Mouse (Mus musculus): ENCODE data around the gene Wdr48.

Wdr48 gene

GRCm38 (mm10) chr9:119919858-119920257 is 25.2 kb downstream of the Wdr48 start:
- in situ Hi-C loops (cut with MboI, MseI), result loop anchor here in 1 of 2 experiments (10.0 kb wide), 1 partner anchor 1575 kb away; the partner anchor contains the start of gene Cck

DNA sequence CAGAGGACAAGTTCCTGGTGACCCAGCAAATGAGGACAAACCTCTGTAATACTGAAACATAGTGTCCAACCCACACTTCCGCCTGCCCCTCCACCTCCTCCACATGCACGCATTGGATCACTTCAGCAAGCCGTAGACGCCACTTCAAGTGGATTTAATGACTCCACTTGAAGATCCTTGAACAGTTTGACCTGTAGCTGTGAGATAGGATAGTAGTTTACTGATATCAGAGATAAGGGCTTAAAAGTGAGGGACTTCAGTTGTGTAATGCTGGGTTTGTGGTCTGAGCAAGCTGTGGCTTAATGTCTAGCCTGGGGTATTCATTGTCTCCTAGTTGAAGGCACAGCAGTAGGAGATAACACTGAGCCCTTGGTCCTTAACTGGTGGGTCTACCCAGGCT is 28.8 kb downstream of the Wdr48 start:
- in situ Hi-C loops (cut with MboI, MseI), result loop anchor here in 1 of 2 experiments (10.0 kb wide), 1 partner anchor 1571 kb away; the partner anchor contains the start of gene Cck

GRCm38 (mm10) chr9:119925120-119925657 is 30.5 kb downstream of the Wdr48 start:
- in situ Hi-C loops (cut with MboI, MseI), result loop anchor here (10.0 to 25.0 kb wide), 2 partner anchors 1570 to 1888 kb away; partner anchors contain the start of genes Azi2 (in 1 of the 2) and Cck (in 1 of the 2)

DNA sequence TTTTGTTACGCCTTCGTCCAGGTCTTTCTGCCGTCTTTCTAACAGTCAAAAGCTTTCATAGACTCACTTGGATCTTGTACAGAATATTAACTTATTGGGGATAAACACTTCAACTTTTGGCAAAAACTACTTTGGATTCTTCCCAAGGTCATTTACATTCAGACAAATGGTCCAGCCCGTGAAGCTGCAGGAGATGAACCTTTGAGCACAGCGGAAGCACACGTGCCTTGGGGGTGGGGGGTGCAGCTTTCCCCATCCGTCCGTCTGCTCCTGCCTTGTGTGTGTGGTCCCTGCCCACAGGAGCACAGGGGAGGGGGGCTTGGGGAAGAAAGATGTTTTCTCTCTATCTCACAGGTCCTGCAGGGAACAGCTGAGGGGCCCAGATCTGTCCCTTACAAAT is 31.1 kb downstream of the Wdr48 start:
- in situ Hi-C loops (cut with MboI, MseI), result loop anchor here (10.0 to 25.0 kb wide), 2 partner anchors 1569 to 1888 kb away; partner anchors contain the start of genes Azi2 (in 1 of the 2) and Cck (in 1 of the 2)

DNA sequence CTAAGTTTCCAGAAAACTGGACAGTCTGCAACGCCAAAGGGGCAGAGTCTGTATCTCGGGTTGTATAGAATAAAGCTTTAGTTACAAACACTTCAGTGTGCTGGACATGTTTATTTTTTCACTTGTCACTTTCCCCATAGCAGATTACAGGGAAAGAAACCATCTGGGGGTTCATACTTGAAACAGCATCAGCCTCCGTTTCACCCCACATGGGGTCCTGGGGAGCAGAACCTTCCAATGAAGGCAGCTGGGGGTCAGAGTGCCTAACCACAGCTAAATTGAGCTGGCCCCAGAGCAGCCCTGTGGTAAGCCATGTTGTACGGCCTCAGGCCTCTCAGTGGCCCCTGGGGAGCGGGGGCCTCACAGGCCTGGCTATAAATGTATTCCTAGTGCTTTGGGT is 31.8 kb downstream of the Wdr48 start:
- in situ Hi-C loops (cut with MboI, MseI), result loop anchor here (10.0 to 25.0 kb wide), 2 partner anchors 1568 to 1889 kb away; partner anchors contain the start of genes Azi2 (in 1 of the 2) and Cck (in 1 of the 2)

DNA sequence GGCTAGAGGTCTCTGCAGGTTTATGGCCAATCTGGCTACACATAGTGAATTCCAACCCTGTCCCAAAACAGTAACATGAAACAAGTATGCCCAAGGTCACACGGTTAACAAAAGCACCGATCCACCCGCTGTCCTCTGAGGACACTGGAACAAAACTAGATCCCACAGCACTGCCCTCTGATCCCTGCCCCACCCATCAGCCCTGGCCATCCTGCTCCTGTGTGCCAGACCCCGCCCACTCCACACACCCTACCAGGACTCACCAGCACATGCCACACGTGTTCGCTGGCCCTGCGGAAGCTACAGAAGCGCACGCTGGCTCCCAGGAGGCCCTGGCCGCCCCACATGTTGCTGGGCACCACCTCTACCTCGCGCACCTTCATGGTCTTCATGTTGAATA is 37.7 kb downstream of the Wdr48 start:
- in situ Hi-C loops (cut with MboI, MseI), result loop anchor here in 1 of 2 experiments (25.0 kb wide), 1 partner anchor 1895 kb away; the partner anchor contains the start of gene Azi2

GRCm38 (mm10) chr9:119933675-119934074 is 39.0 kb downstream of the Wdr48 start:
- in situ Hi-C loops (cut with MboI, MseI), result loop anchor here in 1 of 2 experiments (25.0 kb wide), 1 partner anchor 1896 kb away; the partner anchor contains the start of gene Azi2

- in situ Hi-C loops (cut with MboI, MseI), result loop anchor here in 1 of 2 experiments (5.0 to 25.0 kb wide), 2 partner anchors 40 to 1900 kb away; partner anchors contain the start of gene Azi2
Observed at GRCm38 (mm10) chr9:119937005-119937773, 42.5 kb downstream of the Wdr48 start, which contains the start of the genes Gorasp1 and Ttc21a. Gene Gorasp1 (minus strand): TSS chr9:119937565. Gene Ttc21a (plus strand): TSS chr9:119937606.

- in situ Hi-C loops (cut with MboI, MseI), result loop anchor here in 1 of 2 experiments (5.0 to 25.0 kb wide), 2 partner anchors 41 to 1901 kb away; partner anchors contain the start of gene Azi2
Observed at GRCm38 (mm10) chr9:119938496-119938895, 43.8 kb downstream of the Wdr48 start.

DNA sequence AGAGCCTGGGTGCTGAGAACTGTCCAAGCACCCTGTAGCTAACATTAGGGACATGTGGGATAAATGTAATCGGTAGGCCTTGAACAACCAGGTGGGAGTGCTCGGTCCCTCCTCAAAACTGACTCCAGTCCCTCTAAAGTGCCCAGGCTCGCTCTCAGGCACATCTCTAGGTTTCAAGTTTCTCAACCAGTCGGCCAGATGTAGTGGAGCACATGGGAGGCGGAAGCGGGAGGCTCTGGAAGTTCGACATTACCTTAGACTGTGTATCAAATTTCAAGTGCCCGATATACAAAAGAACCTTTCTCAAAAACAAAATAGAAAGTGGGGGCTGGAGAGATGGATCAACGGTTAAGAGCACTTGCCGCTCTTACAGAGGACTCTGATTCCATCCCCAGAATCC is 45.0 kb downstream of the Wdr48 start:
- in situ Hi-C loops (cut with MboI, MseI), result loop anchor here in 1 of 2 experiments (5.0 to 25.0 kb wide), 2 partner anchors 42 to 1902 kb away; partner anchors contain the start of gene Azi2

- in situ Hi-C loops (cut with MboI, MseI), result loop anchor here in 1 of 2 experiments (25.0 kb wide), 1 partner anchor 1904 kb away; the partner anchor contains the start of gene Azi2
Observed at GRCm38 (mm10) chr9:119941407-119941806, 46.7 kb downstream of the Wdr48 start.

DNA sequence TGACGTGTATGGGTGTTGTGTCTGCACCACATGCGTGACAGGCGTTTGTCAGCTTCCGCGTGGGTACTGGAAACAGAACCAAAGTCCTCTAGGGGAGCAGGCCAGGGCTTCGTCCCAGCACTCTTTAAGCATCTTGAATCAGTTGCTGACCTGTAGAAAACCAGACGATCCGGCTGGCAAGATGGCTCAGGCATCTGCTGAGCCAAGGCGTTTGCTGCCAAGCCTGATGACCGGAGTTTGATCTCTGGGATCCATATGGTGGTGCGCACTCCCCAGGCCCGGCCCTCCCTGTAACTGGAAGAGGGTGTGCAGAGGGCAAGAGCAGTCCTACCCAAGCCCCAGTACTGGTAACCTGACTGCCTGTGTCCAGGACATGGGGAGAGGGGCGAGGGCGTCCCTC is 47.2 kb downstream of the Wdr48 start:
- in situ Hi-C loops (cut with MboI, MseI), result loop anchor here in 1 of 2 experiments (25.0 kb wide), 1 partner anchor 1905 kb away; the partner anchor contains the start of gene Azi2

DNA sequence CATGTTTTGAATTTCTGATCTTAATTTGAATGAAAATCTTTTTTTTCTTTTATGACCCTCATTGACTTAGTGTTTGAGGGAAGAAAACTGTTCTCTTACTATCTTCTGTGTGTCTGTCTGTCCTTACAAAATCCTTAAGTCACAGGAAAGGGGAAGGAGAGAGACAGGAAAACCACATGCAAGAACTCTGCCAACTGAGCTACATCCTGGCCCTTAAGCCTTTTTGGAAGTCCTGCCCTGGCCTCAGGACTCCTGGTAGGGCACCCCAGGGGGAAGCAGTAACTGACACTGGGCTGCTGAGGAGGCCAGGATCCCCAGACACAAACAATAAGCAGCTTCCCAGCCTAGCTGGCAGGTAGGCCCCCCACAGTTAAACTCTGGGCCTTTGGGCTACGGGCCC is 48.6 kb downstream of the Wdr48 start:
- in situ Hi-C loops (cut with MboI, MseI), result loop anchor here in 1 of 2 experiments (25.0 kb wide), 1 partner anchor 1906 kb away; the partner anchor contains the start of gene Azi2

GRCm38 (mm10) chr9:119945173-119945900 is 50.7 kb downstream of the Wdr48 start:
- in situ Hi-C loops (cut with MboI, MseI), result loop anchor here in 1 of 2 experiments (25.0 kb wide), 1 partner anchor 1908 kb away; the partner anchor contains the start of gene Azi2

DNA sequence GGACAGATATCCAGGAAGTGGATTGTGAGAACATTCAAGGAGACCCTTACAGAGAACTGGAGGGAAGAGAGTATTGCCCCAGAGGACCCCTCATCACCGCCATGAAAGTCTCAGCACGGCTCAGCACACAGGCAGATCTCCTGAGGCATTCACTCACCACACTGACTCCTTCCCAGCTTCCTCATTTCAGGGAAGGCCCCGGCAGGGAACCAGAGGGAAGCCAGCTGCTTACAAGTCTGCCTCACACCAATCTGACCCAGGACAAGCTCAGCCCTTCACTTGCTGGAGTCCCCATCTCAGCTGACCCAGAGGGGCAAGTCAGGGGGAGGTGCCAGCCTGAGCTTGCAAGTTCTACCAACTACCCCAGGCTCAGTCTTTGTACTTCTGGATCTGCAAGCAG is 54.1 kb downstream of the Wdr48 start:
- in situ Hi-C loops (cut with MboI, MseI), result loop anchor here in 1 of 2 experiments (25.0 kb wide), 1 partner anchor 1912 kb away; the partner anchor contains the start of gene Azi2

DNA sequence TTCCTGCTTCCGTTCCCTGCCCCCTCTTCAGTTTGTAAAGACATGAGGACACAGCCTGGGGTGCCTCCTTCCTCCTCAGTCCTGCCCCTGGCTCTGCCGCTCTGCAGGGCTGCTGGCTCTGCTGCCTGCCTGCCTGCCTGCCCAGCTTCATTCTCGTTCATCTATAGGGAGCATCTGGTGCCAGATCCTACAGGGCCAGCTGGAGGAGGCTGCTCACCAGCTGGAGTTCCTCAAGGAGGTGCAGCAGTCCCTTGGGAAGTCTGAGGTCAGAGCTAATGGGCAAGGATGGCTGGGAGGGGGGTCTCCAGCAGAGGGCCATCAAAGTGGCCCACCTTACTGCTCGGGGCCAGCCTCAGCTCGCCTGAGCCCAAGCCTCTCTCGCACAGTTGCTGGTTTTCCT is 55.8 kb downstream of the Wdr48 start:
- in situ Hi-C loops (cut with MboI, MseI), result no loop called here

DNA sequence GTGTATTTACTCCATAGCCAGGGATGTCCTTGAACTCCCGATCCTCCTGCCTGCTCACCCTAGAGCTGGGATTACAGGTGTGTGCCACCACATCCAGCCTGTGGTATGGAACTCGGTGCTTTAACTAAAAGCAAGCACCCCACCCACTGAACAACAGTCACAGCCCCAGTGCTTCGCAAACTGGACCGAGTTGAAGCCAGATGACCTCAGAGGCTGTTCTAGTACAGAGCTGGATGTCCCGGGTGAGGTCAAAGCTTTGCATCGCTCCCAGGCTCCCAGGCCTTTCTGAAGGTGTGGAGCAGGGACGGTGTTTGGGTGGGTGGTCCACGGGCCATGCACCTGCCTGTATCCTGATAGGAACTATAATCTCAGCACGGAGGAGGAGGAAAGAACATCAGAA is 56.7 kb downstream of the Wdr48 start:
- in situ Hi-C loops (cut with MboI, MseI), result no loop called here

- in situ Hi-C loops (cut with MboI, MseI), result no loop called here
Observed at GRCm38 (mm10) chr9:119958835-119959234, 64.2 kb downstream of the Wdr48 start.

DNA sequence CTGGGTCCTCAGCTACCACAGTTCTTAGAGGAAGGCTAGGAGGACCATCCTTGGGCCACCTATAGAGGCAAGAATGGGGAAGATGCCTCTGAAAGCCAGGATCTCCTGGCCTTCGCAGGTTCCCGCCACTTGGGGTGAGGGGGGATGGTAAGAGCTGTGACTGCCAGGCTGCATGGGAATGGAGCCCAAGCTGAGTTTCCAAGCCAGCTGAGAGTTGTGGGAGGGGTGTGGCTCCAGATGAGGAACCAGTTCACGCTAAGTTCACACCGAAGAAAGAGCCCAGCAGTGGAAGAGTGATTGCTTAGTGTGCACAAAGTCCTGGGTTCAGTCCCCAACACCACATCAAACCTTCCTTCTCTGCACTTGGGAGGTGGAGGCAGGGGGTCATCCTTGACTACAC is 67.5 kb downstream of the Wdr48 start:
- in situ Hi-C loops (cut with MboI, MseI), result no loop called here

DNA sequence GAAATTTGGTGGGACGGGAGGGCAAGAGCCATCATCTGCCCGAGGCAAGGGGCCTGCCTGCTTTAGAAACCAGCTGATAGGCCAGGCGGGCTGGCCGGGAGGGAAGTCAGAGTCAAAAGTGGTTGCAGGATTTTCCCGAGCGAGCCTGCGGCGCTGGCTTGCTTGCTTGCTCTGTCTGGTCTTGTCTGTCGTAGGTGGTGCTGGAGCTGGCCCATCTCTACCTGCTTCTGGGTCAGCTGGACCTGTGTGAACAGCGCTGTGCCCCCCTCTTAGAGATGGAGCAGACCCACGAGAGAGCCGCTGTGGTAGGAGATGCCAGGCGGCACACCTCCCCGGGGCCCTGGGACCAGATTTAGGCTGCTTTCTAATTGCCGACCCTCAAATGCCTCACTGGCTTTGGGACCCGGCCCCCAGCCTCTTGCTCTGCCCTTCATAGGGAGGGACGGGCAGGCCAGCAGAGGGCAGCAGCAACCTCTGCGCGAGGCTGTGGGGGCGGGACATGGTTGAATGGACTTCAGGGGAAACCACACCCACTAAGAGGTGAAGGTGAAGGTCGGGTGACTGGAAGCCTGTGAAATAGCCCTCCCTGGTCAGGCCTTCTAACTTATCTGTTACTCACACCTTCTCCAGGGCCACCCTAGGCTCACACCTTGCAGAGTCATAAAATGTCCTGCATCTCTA is 68.4 kb downstream of the Wdr48 start:
- in situ Hi-C loops (cut with MboI, MseI), result no loop called here

All from T-helper 17 cell (primary cell).